Mouse (Mus musculus) liver, adult 2 months (tissue): Measurements from ENCODE around the gene Olfr251. TPM values are rescaled to one million over a fixed set of nuclear protein-coding genes. Genes with fewer than 3 reads are reported as not detected.

ENCODE experiments used
- DNase-seq: peaks from one replicate; pipeline ENCODE4 v3.0.0-alpha.2; 2011; ENCODE audit warnings: low read depth, low spot score; ENCODE audit errors: extremely low read depth
- H3K27ac ChIP-seq: fragments of 200-500 bp; replicated peaks from 2 replicates; pipeline ENCODE4 v1.5.1; 2012; ENCODE audit warnings: low read depth, mild to moderate bottlenecking, control low read depth, inconsistent platforms, low read length; ENCODE audit not compliant: insufficient read depth
- H3K27me3 ChIP-seq: fragments of 200-500 bp; 2 replicates; pipeline ENCODE4 v1.6.1; 2012; ENCODE audit warnings: mild to moderate bottlenecking, moderate library complexity, low read length, inconsistent platforms; ENCODE audit not compliant: control insufficient read depth, insufficient read depth
- H3K36me3 ChIP-seq: fragments of 200-500 bp; 2 replicates; pipeline ENCODE4 v1.6.1; 2012; ENCODE audit warnings: low read length, inconsistent platforms; ENCODE audit not compliant: control insufficient read depth, insufficient read depth
- H3K4me1 ChIP-seq: fragments of 200-500 bp; 2 replicates; pipeline ENCODE4 v1.6.1; 2011; ENCODE audit warnings: low read length; ENCODE audit not compliant: control insufficient read depth, insufficient read depth
- H3K4me3 ChIP-seq: fragments of 200-500 bp; 2 replicates; pipeline ENCODE4 v1.5.1; 2011; ENCODE audit warnings: low read depth, mild to moderate bottlenecking, control low read depth, low read length, moderate library complexity; ENCODE audit not compliant: insufficient read depth
- H3K79me2 ChIP-seq: fragments of 200-500 bp; 2 replicates; pipeline ENCODE4 v1.6.1; 2012; ENCODE audit warnings: inconsistent platforms, mild to moderate bottlenecking, low read length, moderate library complexity; ENCODE audit not compliant: control insufficient read depth, insufficient read depth
- H3K9ac ChIP-seq: fragments of 200-500 bp; 2 replicates; pipeline ENCODE4 v1.6.1; 2012; ENCODE audit warnings: low read depth, mild to moderate bottlenecking, control low read depth, inconsistent platforms, low read length
- CTCF ChIP-seq: fragments of 200-500 bp; IDR thresholded peaks from 2 replicates; pipeline ENCODE4 v1.5.1; 2011; ENCODE audit warnings: low read depth, low read length, control low read depth
- POLR2A ChIP-seq: fragments of 200-500 bp; IDR thresholded peaks from 2 replicates; pipeline ENCODE4 v1.6.1; 2011; ENCODE audit warnings: low read length, control low read depth; ENCODE audit not compliant: insufficient read depth; ENCODE audit errors: extremely low read depth
- WGBS: fragments of 180-500 bp; shearing (Covaris S2); methylation state at CpG from one replicate; pipeline ENCODE4 v1.1.7; 2018; 5-methylcytosine and 5-hydroxymethylcytosine counted together
- polyA plus RNA-seq: library from polyadenylated mRNA; depleted of rRNA; stranded (reverse); fragments of >200 nt; gene quantifications from 2 replicates; pipeline ENCODE4 v1.2.3, GENCODE M21; 2012; rRNA removed
- total RNA-seq: library from RNA; depleted of rRNA; stranded (reverse); fragments of >200 nt; gene quantifications from 2 replicates; pipeline ENCODE4 v1.2.3, GENCODE M21; 2014; rRNA removed

Gene Olfr251
- total and polyA plus RNA-seq, 2 experiments, result not detected

DNA sequence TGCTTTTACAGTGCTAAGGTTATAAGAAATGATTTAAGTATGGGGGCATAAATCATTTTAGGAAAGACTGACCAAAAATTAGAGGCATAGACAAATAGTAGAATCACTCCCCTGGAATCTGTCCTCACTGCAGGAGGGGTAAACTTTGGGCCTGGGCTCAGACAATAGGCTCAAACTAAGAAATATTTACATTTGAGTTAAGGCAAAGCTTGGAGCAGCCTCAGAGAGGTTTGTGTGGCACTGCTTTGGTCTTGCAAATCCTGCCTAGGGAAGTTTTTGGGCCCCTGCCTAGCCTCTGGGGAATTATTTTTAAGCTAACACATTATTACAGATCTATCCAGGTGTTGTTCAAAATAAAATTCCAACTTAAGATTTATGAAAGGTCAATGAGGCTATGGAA is 46.9 kb downstream of the Olfr251 start:
- Histone ChIP-seq H3K27me3 (no peaks in the 10 kb centered on the region), H3K27ac (no peak overlapping the region), H3K4me1 (no peaks in the 10 kb centered on the region), H3K36me3 (no peaks in the 10 kb centered on the region), H3K9ac (no peak overlapping the region), H3K4me3 (no peak overlapping the region), H3K79me2 (no peaks in the 10 kb centered on the region)
- DNase-seq, result no peak
- TF ChIP-seq CTCF (no peak), POLR2A (no peak)

DNA sequence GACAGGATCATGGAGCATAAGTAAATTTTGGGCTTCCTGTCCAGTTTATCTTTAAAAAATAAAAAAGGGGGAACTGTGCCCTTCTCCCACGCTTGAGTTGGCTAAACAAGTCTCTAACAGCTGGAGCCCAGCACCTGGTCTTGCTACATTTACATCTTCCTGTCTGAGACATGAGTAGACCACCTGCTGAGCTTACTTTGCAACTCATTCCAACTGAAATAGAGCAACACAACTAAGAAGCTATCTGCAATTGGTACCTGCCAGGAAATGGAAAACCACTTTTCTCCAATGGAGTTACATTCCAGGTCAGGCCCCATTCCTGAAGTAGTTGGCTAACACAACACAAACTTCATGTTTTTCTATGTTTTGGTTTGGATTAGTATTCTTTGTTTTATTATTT is 50.1 kb downstream of the Olfr251 start:
- Histone ChIP-seq H3K79me2 (no peaks in the 10 kb centered on the region), H3K9ac (no peak overlapping the region), H3K36me3 (no peaks in the 10 kb centered on the region), H3K4me3 (no peak overlapping the region), H3K4me1 (no peaks in the 10 kb centered on the region), H3K27me3 (no peaks in the 10 kb centered on the region), H3K27ac (no peak overlapping the region)
- no peak for TF ChIP-seq CTCF
- TF ChIP-seq POLR2A, result no peak
- 23% methylated on average over 1 of the region's 1 CpGs for WGBS
- DNase-seq, result no peak

DNA sequence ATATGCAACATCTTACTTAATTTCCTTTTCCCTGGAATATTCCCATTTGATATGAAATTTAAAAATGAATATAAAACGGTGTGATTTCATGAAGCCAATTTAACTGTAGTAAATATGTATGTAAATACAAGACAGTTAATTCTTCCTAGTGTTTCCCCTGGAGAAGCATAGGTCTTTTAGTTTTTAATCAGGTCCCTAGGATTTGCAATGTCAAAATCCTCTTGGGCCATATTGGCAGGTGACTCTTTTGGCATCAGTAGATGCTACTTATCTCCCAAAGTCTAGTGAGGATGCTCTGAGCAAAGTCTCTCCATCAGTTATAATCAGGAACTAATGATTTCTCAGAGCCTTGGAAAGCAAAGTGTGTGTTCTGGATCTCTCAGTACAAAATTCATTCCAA is 52.3 kb downstream of the Olfr251 start, which contains the start of gene Olfr901:
Gene Olfr901, plus strand, starts transcription at position 301 of the 400 bp plus-strand sequence.
- TF ChIP-seq POLR2A, result no peak
- TF ChIP-seq CTCF, result no peak
- H3K27me3 ChIP-seq, result no peaks in the 10 kb centered on the region
- 74% methylated on average over 1 of the region's 1 CpGs for WGBS
- H3K79me2 ChIP-seq, result no peaks in the 10 kb centered on the region
- H3K4me1 ChIP-seq, result no peaks in the 10 kb centered on the region
- no peak within 1 kb of the TSS for H3K4me3 ChIP-seq
- H3K27ac ChIP-seq, result no peak within 1 kb of the TSS
- DNase-seq, result no peak
- H3K36me3 ChIP-seq, result no peaks in the 10 kb centered on the region
- H3K9ac ChIP-seq, result no peak within 1 kb of the TSS

Other genes with a start within 250 kb of the Olfr251 start
- not detected in 2 replicates for gene Olfr890, start 234.6 kb upstream of the Olfr251 start, total RNA-seq
- gene Olfr890, start 234.6 kb upstream of the Olfr251 start, polyA plus RNA-seq, result not detected in 2 replicates
- not detected in 2 replicates for gene Olfr891, start 196.3 kb upstream of the Olfr251 start, total RNA-seq
- gene Olfr891, start 196.3 kb upstream of the Olfr251 start, polyA plus RNA-seq, result not detected in 2 replicates
- not detected in 2 replicates for gene Olfr893, start 168.7 kb upstream of the Olfr251 start, total RNA-seq
- not detected in 2 replicates for gene Olfr893, start 168.7 kb upstream of the Olfr251 start, polyA plus RNA-seq
- not detected in 2 replicates for gene Olfr894, start 159.0 kb upstream of the Olfr251 start, total RNA-seq
- not detected in 2 replicates for gene Olfr894, start 159.0 kb upstream of the Olfr251 start, polyA plus RNA-seq
- not detected in 2 replicates for gene Olfr143, start 124.3 kb upstream of the Olfr251 start, total RNA-seq
- gene Olfr143, start 124.3 kb upstream of the Olfr251 start, polyA plus RNA-seq, result not detected in 2 replicates
- not detected in 2 replicates for gene Olfr895, start 109.2 kb upstream of the Olfr251 start, total RNA-seq
- not detected in 2 replicates for gene Olfr895, start 109.2 kb upstream of the Olfr251 start, polyA plus RNA-seq
- gene Olfr896-ps1, start 86.0 kb upstream of the Olfr251 start, total RNA-seq, result not detected in 2 replicates
- not detected in 2 replicates for gene Olfr896-ps1, start 86.0 kb upstream of the Olfr251 start, polyA plus RNA-seq
- gene Olfr25, start 48.0 kb upstream of the Olfr251 start, total RNA-seq, result not detected in 2 replicates
- gene Olfr25, start 48.0 kb upstream of the Olfr251 start, polyA plus RNA-seq, result not detected in 2 replicates
- gene Olfr898, start 28.7 kb upstream of the Olfr251 start, total RNA-seq, result not detected in 2 replicates
- not detected in 2 replicates for gene Olfr898, start 28.7 kb upstream of the Olfr251 start, polyA plus RNA-seq
- gene Olfr250, start 10.2 kb upstream of the Olfr251 start, total RNA-seq, result not detected in 2 replicates
- not detected in 2 replicates for gene Olfr250, start 10.2 kb upstream of the Olfr251 start, polyA plus RNA-seq
- gene Olfr147, start 24.6 kb downstream of the Olfr251 start, total RNA-seq, result not detected in 2 replicates
- not detected in 2 replicates for gene Olfr147, start 24.6 kb downstream of the Olfr251 start, polyA plus RNA-seq
- not detected in 2 replicates for gene Olfr901, start 52.4 kb downstream of the Olfr251 start, total RNA-seq
- not detected in 2 replicates for gene Olfr901, start 52.4 kb downstream of the Olfr251 start, polyA plus RNA-seq
- not detected in 2 replicates for gene Olfr902, start 70.6 kb downstream of the Olfr251 start, total RNA-seq
- gene Olfr902, start 70.6 kb downstream of the Olfr251 start, polyA plus RNA-seq, result not detected in 2 replicates
- not detected in 2 replicates for gene Olfr904, start 86.1 kb downstream of the Olfr251 start, total RNA-seq
- gene Olfr904, start 86.1 kb downstream of the Olfr251 start, polyA plus RNA-seq, result not detected in 2 replicates
- gene Olfr905, start 94.0 kb downstream of the Olfr251 start, total RNA-seq, result not detected in 2 replicates
- not detected in 2 replicates for gene Olfr905, start 94.0 kb downstream of the Olfr251 start, polyA plus RNA-seq
- gene Olfr906, start 110.0 kb downstream of the Olfr251 start, total RNA-seq, result not detected in 2 replicates
- not detected in 2 replicates for gene Olfr906, start 110.0 kb downstream of the Olfr251 start, polyA plus RNA-seq
- gene Olfr907, start 118.7 kb downstream of the Olfr251 start, total RNA-seq, result not detected in 2 replicates
- gene Olfr907, start 118.7 kb downstream of the Olfr251 start, polyA plus RNA-seq, result not detected in 2 replicates
- gene Olfr911-ps1, start 144.5 kb downstream of the Olfr251 start, total RNA-seq, result not detected in 2 replicates
- gene Olfr911-ps1, start 144.5 kb downstream of the Olfr251 start, polyA plus RNA-seq, result not detected in 2 replicates
- gene Olfr910, start 160.8 kb downstream of the Olfr251 start, total RNA-seq, result not detected in 2 replicates
- not detected in 2 replicates for gene Olfr910, start 160.8 kb downstream of the Olfr251 start, polyA plus RNA-seq
- not detected in 2 replicates for gene Olfr912, start 203.1 kb downstream of the Olfr251 start, total RNA-seq
- gene Olfr912, start 203.1 kb downstream of the Olfr251 start, polyA plus RNA-seq, result not detected in 2 replicates
- not detected in 2 replicates for gene Olfr913, start 215.7 kb downstream of the Olfr251 start, total RNA-seq
- gene Olfr913, start 215.7 kb downstream of the Olfr251 start, polyA plus RNA-seq, result not detected in 2 replicates
- not detected in 2 replicates for gene Olfr914, start 228.0 kb downstream of the Olfr251 start, total RNA-seq
- gene Olfr914, start 228.0 kb downstream of the Olfr251 start, polyA plus RNA-seq, result not detected in 2 replicates